Mouse (Mus musculus) testis, adult 2 months (tissue): Measurements from ENCODE around the gene Olfr143. TPM values are rescaled to one million over a fixed set of nuclear protein-coding genes. Genes with fewer than 3 reads are reported as not detected.

Experiments used
- H3K27ac ChIP-seq: fragments of 200-500 bp; 2 replicates; pipeline ENCODE4 v1.5.1; 2012; ENCODE audit warnings: low read depth, low read length; ENCODE audit not compliant: control insufficient read depth, insufficient read depth
- H3K27me3 ChIP-seq: fragments of 200-500 bp; 2 replicates; pipeline ENCODE4 v1.6.1; 2012; ENCODE audit warnings: mild to moderate bottlenecking, low read length, moderate library complexity; ENCODE audit not compliant: control insufficient read depth, insufficient read depth
- H3K36me3 ChIP-seq: fragments of 200-500 bp; 2 replicates; pipeline ENCODE4 v1.6.1; 2012; ENCODE audit warnings: mild to moderate bottlenecking, low read length; ENCODE audit not compliant: control insufficient read depth, insufficient read depth
- H3K4me1 ChIP-seq: fragments of 200-500 bp; 2 replicates; pipeline ENCODE4 v1.6.1; 2012; ENCODE audit warnings: low read length; ENCODE audit not compliant: control insufficient read depth, insufficient read depth
- H3K4me3 ChIP-seq: fragments of 200-500 bp; 2 replicates; pipeline ENCODE4 v1.5.1; 2012; ENCODE audit warnings: low read depth, mild to moderate bottlenecking, low read length, moderate library complexity, mixed read lengths; ENCODE audit not compliant: control insufficient read depth
- CTCF ChIP-seq: fragments of 200-500 bp; IDR thresholded peaks from 2 replicates; pipeline ENCODE4 v1.5.1; 2012; ENCODE audit warnings: low read depth, mild to moderate bottlenecking, inconsistent platforms, low read length, moderate library complexity; ENCODE audit not compliant: control insufficient read depth, insufficient read depth, insufficient replicate concordance
- POLR2A ChIP-seq: fragments of 200-500 bp; IDR thresholded peaks from 2 replicates; pipeline ENCODE4 v1.6.1; 2012; ENCODE audit warnings: low read depth, mild to moderate bottlenecking, inconsistent platforms, low read length, moderate library complexity; ENCODE audit not compliant: control insufficient read depth
- polyA plus RNA-seq: library from polyadenylated mRNA; depleted of rRNA; stranded (reverse); fragments of >200 nt; gene quantifications from 2 replicates; pipeline ENCODE4 v1.2.3, GENCODE M21; 2012; rRNA removed

Olfr143 gene
- not detected in 2 replicates for polyA plus RNA-seq

- TF ChIP-seq POLR2A (no peak), CTCF (no peak)
- Histone ChIP-seq H3K27ac (no peak within 1 kb of the TSS), H3K4me1 (no peaks in the 10 kb centered on the region), H3K4me3 (no peak within 1 kb of the TSS), H3K27me3 (no peaks in the 10 kb centered on the region), H3K36me3 (no peaks in the 10 kb centered on the region)
Measured at GRCm38 (mm10) chr9:38252474-38252873, at the start of gene Olfr143. TSS of gene Olfr143 (plus strand) at chr9:38252774.

- H3K4me1 ChIP-seq: no peaks in the 10 kb centered on the region
- TF ChIP-seq CTCF: no peak
- no peak for TF ChIP-seq POLR2A
Measured at GRCm38 (mm10) chr9:38208065-38208464, 44.5 kb upstream of the Olfr143 start, which contains the start of gene Olfr893. TSS of gene Olfr893 (plus strand) at chr9:38208365.

GRCm38 (mm10) chr9:38217755-38218154 lies 34.8 kb upstream of the Olfr143 start, which contains the start of gene Olfr894:
TSS of gene Olfr894 (plus strand) at chr9:38218055.
- Histone ChIP-seq H3K36me3 (no peaks in the 10 kb centered on the region), H3K27me3 (no peaks in the 10 kb centered on the region), H3K4me1 (no peaks in the 10 kb centered on the region), H3K27ac (no peak within 1 kb of the TSS), H3K4me3 (no peak within 1 kb of the TSS)
- TF ChIP-seq CTCF: no peak
- no peak for TF ChIP-seq POLR2A

More at GRCm38 (mm10) chr9:38208065-38208464, 44.5 kb upstream of the Olfr143 start, which contains the start of gene Olfr893:
- Histone ChIP-seq H3K27ac (no peak within 1 kb of the TSS), H3K27me3 (no peaks in the 10 kb centered on the region), H3K36me3 (no peaks in the 10 kb centered on the region), H3K4me3 (no peak within 1 kb of the TSS)

- Histone ChIP-seq H3K27ac (no peak within 1 kb of the TSS), H3K27me3 (no peaks in the 10 kb centered on the region), H3K4me1 (no peaks in the 10 kb centered on the region), H3K4me3 (no peak within 1 kb of the TSS), H3K36me3 (no peaks in the 10 kb centered on the region)
- TF ChIP-seq POLR2A: no peak
- no peak for TF ChIP-seq CTCF
Measured at GRCm38 (mm10) chr9:38267551-38267950, 15.0 kb downstream of the Olfr143 start, which contains the start of gene Olfr895. TSS of gene Olfr895 (plus strand) at chr9:38267851.

- TF ChIP-seq CTCF (no peak), POLR2A (no peak)
- no peak within 1 kb of the TSS for H3K4me3 ChIP-seq
- no peak within 1 kb of the TSS for H3K27ac ChIP-seq
- no peaks in the 10 kb centered on the region for H3K27me3 ChIP-seq
- H3K4me1 ChIP-seq: no peaks in the 10 kb centered on the region
- no peaks in the 10 kb centered on the region for H3K36me3 ChIP-seq
Measured at GRCm38 (mm10) chr9:38290807-38291206, 38.2 kb downstream of the Olfr143 start, which contains the start of gene Olfr896-ps1. TSS of gene Olfr896-ps1 (plus strand) at chr9:38291107.

Other genes with a start within 250 kb of the Olfr143 start
- not detected in 2 replicates for gene Olfr883, start 227.0 kb upstream of the Olfr143 start, polyA plus RNA-seq
- not detected in 2 replicates for gene Olfr884, start 206.2 kb upstream of the Olfr143 start, polyA plus RNA-seq
- not detected in 2 replicates for gene Olfr885, start 191.5 kb upstream of the Olfr143 start, polyA plus RNA-seq
- not detected in 2 replicates for gene Olfr887, start 168.7 kb upstream of the Olfr143 start, polyA plus RNA-seq
- gene Olfr888, start 144.6 kb upstream of the Olfr143 start, polyA plus RNA-seq: not detected in 2 replicates
- not detected in 2 replicates for gene Olfr889, start 137.6 kb upstream of the Olfr143 start, polyA plus RNA-seq
- not detected in 2 replicates for gene Olfr890, start 110.3 kb upstream of the Olfr143 start, polyA plus RNA-seq
- not detected in 2 replicates for gene Olfr891, start 72.0 kb upstream of the Olfr143 start, polyA plus RNA-seq
- gene Olfr893, start 44.4 kb upstream of the Olfr143 start, polyA plus RNA-seq: 0.09 TPM in 1 of 2 replicates, not detected in the other
- gene Olfr894, start 34.7 kb upstream of the Olfr143 start, polyA plus RNA-seq: not detected in 2 replicates
- not detected in 2 replicates for gene Olfr895, start 15.1 kb downstream of the Olfr143 start, polyA plus RNA-seq
- 0.16 and 0.18 TPM in 2 replicates for gene Olfr896-ps1, start 38.3 kb downstream of the Olfr143 start, polyA plus RNA-seq
- 0.04 and 0.12 TPM in 2 replicates for gene Olfr25, start 76.3 kb downstream of the Olfr143 start, polyA plus RNA-seq
- gene Olfr898, start 95.6 kb downstream of the Olfr143 start, polyA plus RNA-seq: 0.25 TPM in 1 of 2 replicates, not detected in the other
- gene Olfr250, start 114.1 kb downstream of the Olfr143 start, polyA plus RNA-seq: not detected in 2 replicates
- gene Olfr251, start 124.3 kb downstream of the Olfr143 start, polyA plus RNA-seq: not detected in 2 replicates
- not detected in 2 replicates for gene Olfr147, start 148.9 kb downstream of the Olfr143 start, polyA plus RNA-seq
- not detected in 2 replicates for gene Olfr901, start 176.7 kb downstream of the Olfr143 start, polyA plus RNA-seq
- not detected in 2 replicates for gene Olfr902, start 194.9 kb downstream of the Olfr143 start, polyA plus RNA-seq
- gene Olfr904, start 210.4 kb downstream of the Olfr143 start, polyA plus RNA-seq: not detected in 2 replicates
- not detected in 2 replicates for gene Olfr905, start 218.3 kb downstream of the Olfr143 start, polyA plus RNA-seq
- gene Olfr906, start 234.3 kb downstream of the Olfr143 start, polyA plus RNA-seq: not detected in 2 replicates
- not detected in 2 replicates for gene Olfr907, start 243.0 kb downstream of the Olfr143 start, polyA plus RNA-seq